Mouse (Mus musculus) thymus, adult 2 months (tissue): ENCODE results near the gene Tspyl3.

Experiments
- CTCF ChIP-seq: fragments of 200-500 bp; IDR thresholded peaks from 2 replicates; pipeline ENCODE4 v1.5.1; 2012; ENCODE audit warnings: mild to moderate bottlenecking, control low read depth, low read length, moderate library complexity, borderline replicate concordance; ENCODE audit not compliant: control insufficient read depth, poor library complexity, insufficient read depth; ENCODE audit errors: extremely low read depth
- POLR2A ChIP-seq: fragments of 200-500 bp; IDR thresholded peaks from 2 replicates; pipeline ENCODE4 v1.6.1; 2012; ENCODE audit warnings: mild to moderate bottlenecking, low read length, control low read depth, moderate library complexity; ENCODE audit not compliant: control insufficient read depth, poor library complexity, insufficient read depth; ENCODE audit errors: extremely low read depth

DNA sequence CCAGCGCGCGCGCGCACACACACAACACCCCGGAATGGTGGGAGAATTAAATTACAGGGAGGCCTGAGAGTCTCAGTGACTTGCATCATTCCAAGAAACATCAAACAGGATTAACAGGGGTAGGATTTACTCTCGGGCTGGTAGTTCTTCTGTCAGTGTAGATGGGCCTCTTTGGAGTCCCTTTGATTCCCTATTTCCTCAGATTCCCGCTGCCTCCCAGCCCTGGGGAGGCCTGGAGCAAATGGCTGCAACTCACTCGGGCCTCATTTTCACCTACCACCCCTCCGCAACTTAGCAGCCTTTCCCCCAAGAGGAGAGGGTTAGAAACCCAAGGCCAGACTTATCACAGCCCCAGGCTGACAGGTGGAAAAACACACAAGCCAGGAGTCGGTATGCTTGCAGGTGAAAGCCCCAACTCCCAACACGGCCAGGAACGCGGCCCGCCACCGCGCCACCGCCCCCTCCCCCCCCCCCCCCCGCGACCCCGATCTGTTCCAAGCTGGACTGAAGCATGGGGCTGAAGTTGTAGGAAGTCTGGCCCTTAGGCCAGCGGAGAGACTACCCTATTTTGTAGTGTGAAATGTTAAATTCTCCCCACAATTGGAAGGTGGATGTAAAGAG, 14.7 kb upstream of the Tspyl3 start:
- TF ChIP-seq CTCF (no peak), POLR2A (no peak)
